Mouse (Mus musculus) lung, adult 2 months (tissue): Measurements from ENCODE around the gene 2010111I01Rik.

Source experiments
- CTCF ChIP-seq: fragments of 200-500 bp; IDR thresholded peaks from 2 replicates; pipeline ENCODE4 v1.5.1; 2011; ENCODE audit warnings: mild to moderate bottlenecking, low read length, control low read depth; ENCODE audit not compliant: insufficient read depth
- POLR2A ChIP-seq: fragments of 200-500 bp; IDR thresholded peaks from 2 replicates; pipeline ENCODE4 v1.6.1; 2011; ENCODE audit warnings: low read depth, mild to moderate bottlenecking, control low read depth, low read length, borderline replicate concordance; ENCODE audit errors: extremely low read depth

- TF ChIP-seq CTCF (no peak), POLR2A (no peak)
Observed at GRCm38 (mm10) chr13:63154851-63155571, 190.3 kb downstream of the 2010111I01Rik start.
